Mouse (Mus musculus) megakaryocyte, embryonic 14.5 days (primary cell): ENCODE measurements around the gene Gm9918.

Source experiments
- FLI1 ChIP-seq: IDR thresholded peaks from 2 replicates; pipeline ENCODE4 v1.6.1; 2012; ENCODE audit warnings: low read length, inconsistent platforms, mixed read lengths
- GATA1 ChIP-seq: IDR thresholded peaks from 3 replicates; pipeline ENCODE4 v1.6.1; 2012; ENCODE audit warnings: mixed read lengths, low read length, inconsistent platforms, borderline replicate concordance

DNA sequence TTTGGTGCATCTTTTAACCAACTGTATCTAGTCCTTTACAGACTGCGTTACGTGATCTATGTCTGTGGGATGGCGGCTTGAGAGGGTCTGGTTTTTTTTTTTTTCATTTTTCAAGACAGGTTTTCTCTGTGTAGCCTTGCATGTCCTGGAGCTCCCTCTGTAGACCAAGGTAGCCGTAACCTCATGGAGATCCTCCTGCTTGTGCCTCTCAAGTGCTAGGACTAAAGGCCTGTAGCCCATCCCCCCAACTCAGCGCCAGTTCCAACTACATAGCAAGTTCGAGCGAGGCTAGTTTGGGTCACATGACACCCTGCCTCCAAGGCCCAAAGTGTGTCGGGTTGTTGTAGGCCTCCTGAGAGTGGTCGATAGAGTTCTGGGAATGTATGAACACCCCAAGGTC is 38.4 kb downstream of the Gm9918 start:
- TF ChIP-seq GATA1 (no peak), FLI1 (no peak)
